Mouse (Mus musculus): Measurements from ENCODE around the gene Galnt2.

GRCm38 (mm10) chr8:124389495-124389894, 158.3 kb downstream of the Galnt2 start:
- TF ChIP-seq CTCF (IDR thresholded peaks at IDR 0.05; ENCODE audit: low read depth) (no peak), EP300 (IDR thresholded peaks at IDR 0.05; ENCODE audit: low read depth) (no peak)

Data from heart, postnatal 0 days (tissue).